Mouse (Mus musculus): ENCODE data around the gene Mta1. TPM values are rescaled to one million over a fixed set of nuclear protein-coding genes. Genes with fewer than 3 reads are reported as not detected.
A peak's percentile ranks its signal among the peaks of the same experiment; 100 is the strongest.

Gene Mta1
- total and polyA plus RNA-seq, 3 experiments, result 48.5 to 489 (median 277) TPM

DNA sequence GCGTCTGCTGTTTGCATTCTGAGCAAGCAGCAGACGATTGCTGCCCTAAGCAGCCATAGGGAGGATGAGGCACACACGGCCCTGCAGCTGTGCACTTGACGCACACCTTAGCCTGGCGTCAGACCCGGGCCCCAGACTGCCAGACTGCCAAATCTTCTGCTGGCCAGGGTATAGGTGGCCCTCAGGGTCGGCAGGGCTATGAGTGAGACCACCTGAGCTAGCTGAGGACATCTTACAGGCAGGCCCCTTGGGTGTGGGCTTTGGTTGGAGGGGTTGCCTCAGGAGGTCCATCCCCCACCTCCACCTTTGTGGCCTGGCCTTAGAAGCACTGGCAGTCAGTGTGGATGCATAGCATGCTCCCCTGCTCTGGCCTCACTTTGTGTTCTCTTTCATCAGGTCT, 37.3 kb downstream of the Mta1 start:
- peaks cover 8% of the 10 kb centered on the region for H3K27me3 ChIP-seq (ENCODE audit: insufficient read depth, low read length)
- no peak for TF ChIP-seq GATA1 (IDR thresholded peaks at IDR 0.05; ENCODE audit: borderline replicate concordance, low read length)
- TF ChIP-seq GATA2 (IDR thresholded peaks at IDR 0.05; ENCODE audit: borderline replicate concordance, low read depth, low read length), result no peak
- TF ChIP-seq POLR2AphosphoS5 (IDR thresholded peaks at IDR 0.05; ENCODE audit: insufficient replicate concordance, low read depth, low read length), result no peak
- TF ChIP-seq CTCF (IDR thresholded peaks at IDR 0.05; ENCODE audit: low read depth, low read length), result no peak
- no peak for TF ChIP-seq TAL1 (conservative IDR thresholded peaks at IDR 0.05; ENCODE audit: low read depth, low read length)
- peaks cover 40% of the 10 kb centered on the region for H3K4me1 ChIP-seq (ENCODE audit: insufficient read depth, low read depth, low read length)
- H3K36me3 ChIP-seq (replicated peaks), result peaks cover 94% of the 10 kb centered on the region
- ATAC-seq (ENCODE audit: extremely low read depth, insufficient number of reproducible peaks, low FRiP score, poor library complexity, severe bottlenecking), result no peak
- no peak overlapping the region for H3K4me3 ChIP-seq (ENCODE audit: low read depth, low read length)
- H3K9me3 ChIP-seq (replicated peaks), result peaks cover 7% of the 10 kb centered on the region
- no peak for DNase-seq (ENCODE audit: low spot score)

DNA sequence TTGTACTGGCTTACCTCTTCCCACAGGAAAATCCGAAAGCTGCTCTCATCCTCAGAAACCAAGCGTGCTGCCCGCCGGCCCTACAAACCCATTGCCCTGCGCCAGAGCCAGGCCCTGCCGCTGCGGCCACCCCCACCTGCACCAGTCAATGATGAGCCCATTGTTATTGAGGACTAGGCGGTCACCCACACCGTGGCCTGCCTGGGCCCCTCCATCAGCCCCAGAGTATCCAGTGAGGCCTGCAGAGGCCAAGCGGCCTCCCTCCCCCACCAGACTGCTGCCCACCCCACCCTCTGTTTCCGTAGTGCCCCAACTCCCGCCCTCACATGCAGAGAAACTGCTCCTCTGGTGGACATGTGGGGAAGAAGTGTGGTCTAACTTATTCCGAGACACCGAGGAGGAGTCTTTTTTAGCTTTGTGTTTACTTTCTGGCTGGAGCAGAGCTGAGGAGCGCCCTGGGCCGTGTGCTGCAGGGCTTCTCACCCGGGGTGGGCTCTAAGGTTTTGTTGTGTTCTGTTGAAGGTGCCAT, 38.5 kb downstream of the Mta1 start:
- peaks cover 19% of the 10 kb centered on the region for H3K27me3 ChIP-seq (ENCODE audit: insufficient read depth, low read length)
- H3K36me3 ChIP-seq (replicated peaks), result peaks cover 82% of the 10 kb centered on the region
- H3K4me1 ChIP-seq (ENCODE audit: insufficient read depth, low read depth, low read length), result peaks cover 47% of the 10 kb centered on the region

DNA sequence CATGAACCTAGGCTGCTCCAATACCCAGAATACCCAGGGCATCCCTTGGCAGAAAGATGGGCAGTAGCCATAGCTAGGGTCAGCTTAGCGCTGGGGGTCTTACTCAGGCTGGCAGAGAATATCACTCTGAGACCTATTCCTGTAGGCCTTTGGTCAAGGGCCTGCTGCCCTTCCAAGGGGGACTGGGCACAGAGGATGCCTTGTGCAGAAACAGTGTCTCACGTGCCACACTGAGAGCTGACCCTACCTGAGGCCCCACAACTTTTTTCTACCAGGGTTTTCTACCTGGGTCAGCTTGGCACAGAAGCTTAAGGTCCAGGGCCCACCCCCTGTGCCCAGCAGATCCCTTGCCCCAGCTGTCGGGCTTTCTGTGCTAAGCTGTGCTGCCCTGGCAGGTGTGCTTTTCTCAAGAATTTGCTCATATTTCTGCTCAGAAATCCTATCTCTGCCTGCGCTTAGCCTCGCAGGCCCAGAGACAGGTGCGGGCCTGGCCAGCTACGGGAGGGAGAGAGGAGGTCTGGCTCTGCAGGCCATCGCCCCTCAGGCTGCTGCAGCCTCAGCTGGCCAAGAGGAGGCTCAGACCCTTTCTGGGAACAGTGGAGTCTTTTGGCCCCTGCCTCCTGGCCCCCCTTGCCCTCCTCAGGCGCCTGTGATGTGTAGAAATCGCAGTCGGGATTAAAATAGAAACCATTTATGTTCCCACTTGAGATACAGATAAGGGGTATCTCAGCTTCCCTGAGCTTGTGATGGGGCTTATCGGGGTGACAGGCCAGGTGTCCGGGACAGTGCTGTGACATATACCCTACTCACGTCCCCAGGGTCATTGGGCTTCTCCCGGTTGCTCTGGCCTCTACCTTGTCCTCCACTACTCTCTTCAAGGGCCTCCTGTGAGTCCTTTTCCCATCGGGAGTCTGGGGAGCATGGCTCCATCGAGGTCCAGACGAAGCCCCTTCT, 39.5 kb downstream of the Mta1 start:
- peaks cover 40% of the 10 kb centered on the region for H3K4me1 ChIP-seq (ENCODE audit: insufficient read depth, low read depth, low read length)
- ATAC-seq (ENCODE audit: extremely low read depth, insufficient number of reproducible peaks, low FRiP score, poor library complexity, severe bottlenecking), result no peak
- H3K4me3 ChIP-seq (ENCODE audit: low read depth, low read length), result no peak overlapping the region
- no peak for DNase-seq (ENCODE audit: low spot score)
- H3K9me3 ChIP-seq (replicated peaks), result peaks cover 16% of the 10 kb centered on the region
- peaks cover 73% of the 10 kb centered on the region for H3K36me3 ChIP-seq (replicated peaks)
- peaks cover 29% of the 10 kb centered on the region for H3K27me3 ChIP-seq (ENCODE audit: insufficient read depth, low read length)
- no peak for TF ChIP-seq GATA2 (IDR thresholded peaks at IDR 0.05; ENCODE audit: borderline replicate concordance, low read depth, low read length)

More for the DNA sequence above, 38.5 kb downstream of the Mta1 start:
- Histone ChIP-seq H3K4me3 (ENCODE audit: low read depth, low read length) (no peak overlapping the region), H3K9me3 (replicated peaks) (peaks cover 16% of the 10 kb centered on the region)
- no peak for TF ChIP-seq GATA1 (IDR thresholded peaks at IDR 0.05; ENCODE audit: borderline replicate concordance, low read length)
- TF ChIP-seq TAL1 (conservative IDR thresholded peaks at IDR 0.05; ENCODE audit: low read depth, low read length), result no peak
- TF ChIP-seq POLR2AphosphoS5 (IDR thresholded peaks at IDR 0.05; ENCODE audit: insufficient replicate concordance, low read depth, low read length), result no peak
- TF ChIP-seq CTCF (IDR thresholded peaks at IDR 0.05; ENCODE audit: low read depth, low read length), result no peak
- no peak for TF ChIP-seq GATA2 (IDR thresholded peaks at IDR 0.05; ENCODE audit: borderline replicate concordance, low read depth, low read length)
- DNase-seq (ENCODE audit: low spot score), result no peak
- no peak for ATAC-seq (ENCODE audit: extremely low read depth, insufficient number of reproducible peaks, low FRiP score, poor library complexity, severe bottlenecking)

DNA sequence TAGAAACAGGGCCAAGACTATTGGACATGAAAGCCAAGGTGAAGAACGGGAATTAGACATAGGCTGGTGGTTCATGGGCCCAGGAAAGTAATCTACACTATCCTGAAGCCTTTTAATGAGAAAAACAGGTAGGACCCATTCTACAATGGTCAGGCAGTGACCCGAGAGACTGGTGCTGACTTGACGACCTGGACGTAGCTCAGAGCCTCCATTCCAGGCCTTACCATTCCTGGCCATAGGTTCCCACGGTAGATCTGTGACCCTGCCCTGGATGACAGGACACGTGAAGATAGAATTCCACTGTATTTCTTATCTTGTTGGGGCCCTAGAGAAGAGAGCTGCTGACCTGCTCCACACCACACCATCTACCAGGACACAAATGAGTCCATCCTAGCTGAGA, 40.2 kb downstream of the Mta1 start:
- peaks cover 37% of the 10 kb centered on the region for H3K27me3 ChIP-seq (ENCODE audit: insufficient read depth, low read length)
- no peak for ATAC-seq (ENCODE audit: extremely low read depth, insufficient number of reproducible peaks, low FRiP score, poor library complexity, severe bottlenecking)
- no peak overlapping the region for H3K4me3 ChIP-seq (ENCODE audit: low read depth, low read length)
- peaks cover 65% of the 10 kb centered on the region for H3K36me3 ChIP-seq (replicated peaks)
- peaks cover 16% of the 10 kb centered on the region for H3K9me3 ChIP-seq (replicated peaks)
- H3K4me1 ChIP-seq (ENCODE audit: insufficient read depth, low read depth, low read length), result peaks cover 47% of the 10 kb centered on the region
- no peak for DNase-seq (ENCODE audit: low spot score)
- no peak for TF ChIP-seq TAL1 (conservative IDR thresholded peaks at IDR 0.05; ENCODE audit: low read depth, low read length)
- TF ChIP-seq CTCF (IDR thresholded peaks at IDR 0.05; ENCODE audit: low read depth, low read length), result no peak
- TF ChIP-seq GATA1 (IDR thresholded peaks at IDR 0.05; ENCODE audit: borderline replicate concordance, low read length), result no peak
- no peak for TF ChIP-seq POLR2AphosphoS5 (IDR thresholded peaks at IDR 0.05; ENCODE audit: insufficient replicate concordance, low read depth, low read length)
- no peak for TF ChIP-seq GATA2 (IDR thresholded peaks at IDR 0.05; ENCODE audit: borderline replicate concordance, low read depth, low read length)

DNA sequence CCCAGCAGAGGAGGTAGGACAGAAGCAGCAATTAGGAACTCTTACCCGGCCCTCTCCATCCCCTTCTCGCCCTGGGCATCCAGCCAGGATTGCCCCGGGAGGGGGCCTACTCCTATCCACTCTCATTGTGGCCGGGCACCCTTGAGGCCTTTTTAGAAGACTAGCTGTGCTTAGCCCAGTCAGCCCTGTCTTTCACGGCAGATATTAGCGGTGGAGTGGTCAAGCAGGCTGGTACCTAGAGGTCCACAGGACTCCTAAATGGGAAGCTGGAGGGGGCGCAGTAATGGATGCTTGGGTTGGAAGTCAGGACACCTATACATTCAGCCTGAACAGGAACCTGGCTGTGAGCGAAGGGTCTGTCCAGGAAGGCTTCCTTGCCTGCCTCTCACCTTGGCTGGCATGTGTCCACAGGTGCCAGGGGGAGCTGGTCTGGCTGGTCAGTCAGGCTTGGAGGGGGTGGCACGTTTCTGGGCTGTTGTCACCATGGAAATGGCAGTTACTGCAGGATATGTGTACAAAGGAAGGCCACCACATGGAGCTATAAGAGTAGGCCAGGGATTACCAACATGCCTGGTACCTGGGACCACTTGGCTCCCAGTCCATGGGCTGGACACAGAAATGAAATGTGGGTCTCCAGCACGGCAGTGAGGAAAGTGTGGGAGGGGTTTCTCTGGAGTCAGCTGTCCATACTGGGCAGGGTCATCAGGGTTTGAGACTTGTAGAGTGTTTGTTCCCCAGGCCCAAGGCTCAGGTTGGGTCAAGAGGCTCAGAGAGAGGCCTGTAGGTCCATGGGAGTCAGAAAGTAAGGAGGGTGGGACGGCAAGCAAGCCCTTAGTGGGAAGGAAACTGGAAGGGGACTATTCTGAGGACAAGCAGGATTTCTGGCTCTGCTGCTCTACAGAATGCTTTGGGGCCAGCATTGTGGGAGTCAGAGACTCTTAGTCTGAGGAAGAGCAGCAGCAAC, 41.1 kb downstream of the Mta1 start:
- peaks cover 58% of the 10 kb centered on the region for H3K36me3 ChIP-seq (replicated peaks)
- peaks cover 49% of the 10 kb centered on the region for H3K4me1 ChIP-seq (ENCODE audit: insufficient read depth, low read depth, low read length)

More for the DNA sequence above, 41.1 kb downstream of the Mta1 start:
- Histone ChIP-seq H3K27me3 (ENCODE audit: insufficient read depth, low read length) (peaks cover 45% of the 10 kb centered on the region), H3K9me3 (replicated peaks) (peaks cover 16% of the 10 kb centered on the region), H3K4me3 (ENCODE audit: low read depth, low read length) (peak overlapping the region; percentile 70; the same call in 1 of the 2 replicates)
- DNase-seq (ENCODE audit: low spot score) (no peak), ATAC-seq (ENCODE audit: extremely low read depth, insufficient number of reproducible peaks, low FRiP score, poor library complexity, severe bottlenecking) (no peak)
- TF ChIP-seq GATA2 (IDR thresholded peaks at IDR 0.05; ENCODE audit: borderline replicate concordance, low read depth, low read length) (no peak), POLR2AphosphoS5 (IDR thresholded peaks at IDR 0.05; ENCODE audit: insufficient replicate concordance, low read depth, low read length) (peak; percentile 38; the same call in 1 of the 2 replicates)
